Mouse (Mus musculus) liver, embryonic 14.5 days (tissue): ENCODE measurements at regions not wholly inside any gene's neighbourhood (a gene's known extent, or its start where the extent isn't known, plus 50 kb on each side); places are given as distances from the start of the nearest gene placed in this dataset.

Experiments
- CTCF ChIP-seq: IDR thresholded peaks from 2 replicates; pipeline ENCODE4 v1.5.1; 2016; ENCODE audit warnings: antibody characterized with exemption, low read depth, control low read depth
- EP300 ChIP-seq: IDR thresholded peaks from 2 replicates; pipeline ENCODE4 v1.6.1; 2016; ENCODE audit warnings: antibody characterized with exemption, low read depth

GRCm38 (mm10) chr12:25617521-25617920 is 520.6 kb upstream of the Id2 start:
- TF ChIP-seq EP300 (no peak), CTCF (no peak)
